Mouse (Mus musculus) embryo, embryonic 11 days (tissue): ENCODE results near the gene Zfp280d.
"Not testable (repeated sequence)": the region's sequence is repeated elsewhere in the genome, so short reads cannot be mapped to it uniquely, and the experiment has no call there.

Source experiments
- DNase-seq: peaks from one replicate; pipeline ENCODE4 v3.0.0-alpha.2; 2015

Zfp280d gene

DNA sequence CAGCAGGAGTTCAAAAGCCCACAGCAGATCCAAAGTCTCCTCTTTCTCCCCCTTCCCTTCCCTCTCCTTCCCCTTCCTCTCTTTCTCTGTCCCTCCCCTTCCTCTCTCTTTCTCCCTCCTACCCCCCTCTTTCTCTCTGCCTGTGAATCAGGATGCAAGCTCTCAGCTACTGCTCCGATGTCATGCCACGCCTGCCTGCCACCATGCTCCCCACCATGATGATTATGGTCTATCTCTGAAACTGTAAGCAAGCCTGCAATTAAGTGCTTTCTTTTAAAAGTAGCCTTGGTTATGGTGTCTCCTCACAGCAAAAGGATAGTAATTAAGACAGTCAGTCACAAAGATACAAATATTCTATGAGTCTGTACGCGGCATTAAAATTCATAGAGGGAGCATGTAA, 100.3 kb downstream of the Zfp280d start:
- DNase-seq, result no peak

DNA sequence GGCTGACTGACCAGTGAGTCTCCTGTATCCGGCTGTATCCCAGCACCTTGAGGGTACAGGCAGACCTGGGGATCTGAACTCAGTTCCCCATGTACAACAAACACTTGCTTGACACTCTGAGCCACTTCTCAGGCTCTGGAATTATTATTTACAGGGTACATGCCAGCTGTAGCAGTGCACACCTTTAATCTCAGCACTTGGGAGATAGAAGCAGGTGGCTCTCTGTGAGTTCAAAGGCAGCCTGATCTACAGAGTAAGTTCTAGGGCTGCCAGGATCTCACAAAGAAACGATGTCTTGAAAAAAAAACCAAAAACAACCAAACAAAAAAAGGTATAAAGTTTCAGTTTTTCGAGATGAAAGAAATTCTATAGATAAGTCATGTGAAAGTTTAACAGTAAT, 101.0 kb downstream of the Zfp280d start:
- no peak for DNase-seq

DNA sequence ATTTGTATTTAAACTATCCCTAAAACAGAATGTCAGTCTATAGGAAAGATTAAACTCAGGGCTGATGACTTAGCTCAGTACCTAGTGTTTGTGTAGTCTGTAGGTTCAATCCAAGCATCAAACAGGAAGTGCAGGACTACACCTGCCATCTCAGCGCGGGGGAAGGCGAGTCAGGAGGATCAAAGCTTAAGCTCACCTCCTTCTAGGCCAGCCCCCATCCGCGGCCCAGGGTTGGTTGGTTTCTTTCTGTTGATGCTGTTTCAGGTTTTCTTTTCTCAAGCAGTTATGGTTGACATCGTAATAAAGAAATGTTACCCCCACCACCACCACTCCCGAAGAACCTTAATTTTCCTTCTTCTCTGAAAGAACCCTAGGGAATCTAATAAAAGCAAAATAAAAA, 111.1 kb downstream of the Zfp280d start:
- DNase-seq, result no peak

DNA sequence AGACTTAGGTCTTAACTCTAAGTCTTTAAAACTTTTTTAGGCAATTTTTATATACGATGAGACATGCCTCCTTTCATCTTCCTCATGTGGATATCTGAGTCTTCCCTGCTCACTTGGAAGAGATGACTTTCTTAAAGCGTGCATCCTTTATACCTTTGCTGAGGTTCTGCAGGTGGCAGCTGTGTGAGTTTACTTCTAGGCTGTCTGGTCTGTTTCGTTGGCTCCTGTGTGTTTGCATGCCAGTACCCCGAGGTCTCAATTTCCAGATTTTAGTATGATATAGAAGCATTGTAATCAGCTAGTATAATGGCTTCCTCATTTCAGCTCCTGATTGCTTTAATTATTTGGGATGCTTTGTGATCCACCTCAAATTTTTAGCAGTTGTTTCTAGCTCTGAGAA, 114.3 kb downstream of the Zfp280d start:
- DNase-seq, result no peak

DNA sequence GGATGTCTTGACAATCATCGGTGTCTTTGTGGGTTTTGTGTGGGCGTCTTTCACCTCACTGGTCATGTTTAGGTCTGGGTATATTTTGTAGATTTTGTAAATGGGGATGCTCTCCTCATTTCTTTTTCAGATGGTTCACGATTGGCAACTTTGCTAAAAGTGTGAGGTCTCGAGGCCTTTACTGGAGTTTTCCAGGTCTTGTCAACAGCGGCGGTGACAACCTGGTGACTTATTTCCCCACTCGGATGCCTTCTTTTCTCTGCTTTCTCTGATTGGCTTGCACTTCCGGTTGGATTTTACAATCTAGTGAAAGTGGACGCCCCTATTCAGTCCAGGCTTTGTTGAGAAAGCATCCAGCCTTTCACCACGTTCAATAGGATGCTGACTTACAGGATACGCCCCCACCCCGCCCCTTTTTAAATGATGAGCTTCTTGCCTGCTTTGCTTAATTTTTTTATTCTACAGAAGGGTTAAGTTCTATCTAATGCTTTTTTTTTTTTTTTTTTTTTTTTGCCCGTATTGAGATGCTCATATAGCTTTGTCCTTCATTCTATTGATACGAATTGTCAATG, 114.9 kb downstream of the Zfp280d start:
- DNase-seq, result peak; percentile 25

DNA sequence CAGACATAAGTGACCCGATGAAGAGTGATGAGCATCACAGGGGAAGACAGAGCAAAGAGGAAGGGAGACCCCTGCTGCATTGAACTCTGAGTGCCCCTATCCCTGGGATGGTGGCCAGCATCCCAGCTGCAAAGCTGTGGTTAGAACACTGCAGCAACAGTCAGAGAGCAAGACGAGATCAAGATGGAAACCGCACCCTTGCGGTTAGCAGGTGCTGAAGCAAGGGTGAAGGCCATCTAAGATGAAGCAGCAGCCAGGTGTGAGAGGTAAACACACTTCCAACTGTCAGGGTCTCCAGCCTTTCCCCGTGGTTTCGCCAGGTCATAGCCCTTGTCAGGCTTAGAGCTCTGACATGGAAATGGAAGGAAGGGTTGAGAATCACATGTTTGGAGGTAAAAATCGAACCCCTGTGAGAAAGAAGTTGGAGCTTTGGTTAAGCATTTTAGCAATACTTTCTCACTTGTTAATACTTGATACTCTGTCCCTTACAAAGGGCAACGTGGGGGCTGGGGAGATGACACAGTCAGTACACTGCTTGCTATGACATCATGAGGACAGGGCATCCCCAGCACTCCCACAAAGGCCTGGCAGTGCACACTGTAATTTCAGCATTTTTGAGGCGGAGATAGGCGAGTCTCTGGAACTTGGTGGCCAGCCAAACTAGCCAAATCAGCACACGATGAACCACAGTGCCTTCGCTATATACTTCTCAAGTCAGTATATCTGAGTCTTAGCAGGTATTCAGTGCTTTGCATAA, 115.8 kb downstream of the Zfp280d start:
- no peak for DNase-seq

DNA sequence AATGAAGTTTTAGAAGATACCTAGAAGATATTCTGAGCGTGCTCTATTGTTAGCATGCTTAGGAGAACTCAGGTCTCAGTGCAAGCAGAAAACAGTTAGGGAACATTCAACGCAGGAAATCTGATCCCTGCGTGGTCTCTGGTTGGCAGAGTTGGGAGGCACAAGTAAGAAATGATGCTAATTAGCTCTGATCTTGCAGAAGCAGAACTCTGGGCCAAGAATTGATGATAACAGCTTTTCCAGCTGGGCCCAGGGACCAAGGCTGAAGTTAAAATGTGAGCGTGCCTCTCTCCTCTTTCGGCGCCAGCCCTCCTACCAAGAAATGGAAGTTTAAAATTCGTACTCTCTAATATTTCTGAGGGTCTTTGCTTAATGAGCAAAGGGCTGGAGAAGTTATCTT, 118.0 kb downstream of the Zfp280d start:
- no peak for DNase-seq

DNA sequence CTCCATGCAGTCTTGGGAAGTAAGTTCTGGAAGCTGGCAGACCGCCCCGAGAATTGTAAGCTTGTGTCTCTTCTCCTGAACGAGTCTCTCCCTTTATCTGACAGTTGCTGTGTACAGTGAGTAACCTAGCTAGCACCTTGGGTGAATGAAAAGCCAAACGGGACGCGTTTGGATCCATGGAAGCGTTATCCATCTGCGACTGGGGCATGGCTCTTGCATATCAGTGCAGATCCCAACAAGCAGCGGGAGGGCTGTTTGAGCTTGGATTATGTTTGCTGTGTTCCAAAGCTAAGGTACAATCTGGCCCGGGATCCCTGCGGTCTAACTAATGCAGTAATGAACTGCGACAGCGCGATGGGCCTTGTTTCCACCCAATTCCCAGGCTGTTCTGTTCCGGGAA, 118.6 kb downstream of the Zfp280d start:
- DNase-seq, result no peak

DNA sequence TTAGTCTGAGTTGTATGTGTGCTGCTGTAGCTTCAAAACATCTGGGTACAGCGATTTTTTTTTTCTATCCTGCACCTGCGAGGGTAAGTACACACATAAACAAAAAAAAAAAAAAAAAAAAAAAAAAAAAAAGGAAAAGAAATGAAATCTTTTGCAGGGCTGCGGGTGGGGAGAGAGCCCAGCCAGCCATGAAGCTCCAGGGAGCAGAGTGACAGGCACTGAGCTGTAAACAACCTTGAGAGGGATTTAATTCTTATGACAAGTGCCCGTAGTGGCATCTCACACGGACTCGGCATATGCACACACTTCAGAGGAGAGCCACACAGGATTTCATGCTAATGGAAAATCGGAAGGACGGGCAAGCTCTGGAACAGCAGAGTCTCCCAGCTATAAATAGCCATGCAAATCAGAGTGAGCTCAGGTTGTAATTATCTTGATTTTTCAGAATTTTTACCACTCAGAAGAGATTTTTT, 119.2 kb downstream of the Zfp280d start:
- DNase-seq, result no peak

DNA sequence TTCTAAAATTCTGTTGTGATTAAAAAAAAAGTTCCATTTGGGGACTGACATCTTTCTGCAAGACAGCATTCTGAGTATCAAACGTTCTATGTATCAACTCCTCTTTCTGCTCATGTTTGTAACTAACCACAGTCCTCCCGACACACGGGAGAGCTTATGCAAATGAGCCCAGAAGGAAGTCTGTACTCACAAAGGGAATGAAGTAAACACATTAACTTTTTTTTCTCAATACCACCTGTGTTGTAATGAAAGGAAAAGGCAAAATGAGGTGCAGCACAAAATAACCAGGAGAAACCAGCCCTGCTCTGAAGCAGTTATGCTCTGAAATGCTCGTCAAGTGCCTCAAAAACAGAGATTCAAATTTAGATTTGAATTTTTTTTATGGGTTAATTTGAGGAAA, 125.5 kb downstream of the Zfp280d start:
- no peak for DNase-seq

DNA sequence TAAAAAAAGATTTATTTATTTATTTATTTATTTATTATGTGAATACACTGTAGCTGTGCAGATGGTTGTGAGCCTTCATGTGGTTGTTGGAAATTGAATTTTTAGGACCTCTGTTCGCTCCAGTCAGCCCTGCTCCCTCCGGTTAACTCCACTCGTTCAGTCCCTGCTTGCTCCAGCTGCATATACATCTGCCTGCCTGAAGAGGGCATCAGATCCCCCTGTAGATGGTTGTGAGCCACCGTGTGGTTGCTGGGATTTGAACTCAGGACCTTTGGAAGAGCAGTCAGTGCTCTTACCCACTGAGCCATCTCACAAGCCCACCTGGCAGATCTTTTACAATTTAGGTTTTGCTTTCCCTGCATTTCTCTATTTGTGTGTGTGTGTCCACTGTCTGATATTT, 127.1 kb downstream of the Zfp280d start:
- not testable (repeated sequence) for DNase-seq

DNA sequence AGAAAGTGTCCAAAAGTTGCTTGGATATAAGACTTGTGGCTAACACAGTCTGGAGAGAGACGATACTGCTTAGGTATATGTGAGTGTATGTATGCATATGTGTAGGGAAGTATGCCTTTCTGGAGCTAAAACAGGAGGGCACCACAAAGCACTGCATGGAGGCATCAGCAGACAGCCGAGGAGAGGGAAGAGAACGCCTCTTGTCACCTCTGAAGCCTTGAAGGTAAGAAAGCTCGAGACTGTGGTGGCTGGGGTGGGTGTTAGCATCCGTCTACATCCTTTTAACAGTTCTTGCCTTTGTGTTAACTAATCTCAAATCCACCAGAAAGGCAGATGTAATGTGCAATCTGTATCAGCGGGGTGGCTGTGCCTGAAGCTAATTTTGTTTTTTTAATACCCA, 128.8 kb downstream of the Zfp280d start:
- no peak for DNase-seq

DNA sequence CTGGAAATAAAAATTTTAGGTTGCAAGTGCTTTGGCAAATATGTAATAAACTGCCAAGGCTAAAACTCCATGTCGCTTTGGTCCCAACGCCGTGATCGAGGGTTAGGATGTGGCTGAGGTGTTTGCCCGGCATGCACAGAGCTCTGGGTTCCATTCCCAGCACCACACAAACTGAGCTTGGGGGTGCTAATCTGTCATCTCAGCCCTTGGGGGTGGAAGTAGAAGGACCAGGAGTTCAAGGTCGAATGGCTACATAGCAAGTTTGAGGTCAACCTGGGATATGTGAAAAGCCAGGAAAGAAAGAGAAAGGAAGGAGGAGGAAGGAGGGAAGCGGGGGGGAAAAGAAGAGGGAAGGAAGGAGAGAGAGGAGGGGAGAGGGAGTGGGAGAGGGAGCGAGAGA, 129.8 kb downstream of the Zfp280d start:
- no peak for DNase-seq

DNA sequence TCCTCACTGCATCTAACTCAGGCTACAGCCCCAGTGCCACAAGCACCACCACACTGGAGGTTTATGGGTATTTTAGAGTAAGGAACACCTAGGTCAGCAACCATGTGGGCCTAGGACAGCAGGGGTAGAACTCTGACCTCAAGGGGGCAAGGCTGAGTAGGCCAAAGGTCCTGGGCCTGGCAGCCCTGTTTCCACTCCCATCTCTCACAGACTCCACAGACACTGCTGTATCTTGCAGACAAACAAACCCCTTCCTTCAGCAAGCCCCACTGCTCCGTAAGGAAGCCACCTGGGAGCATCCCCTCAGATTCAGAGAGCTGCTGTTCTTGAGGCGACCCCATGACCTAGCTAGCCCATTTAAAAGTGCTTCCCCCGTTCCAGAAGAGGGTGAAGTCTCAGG, 130.3 kb downstream of the Zfp280d start:
- no peak for DNase-seq

DNA sequence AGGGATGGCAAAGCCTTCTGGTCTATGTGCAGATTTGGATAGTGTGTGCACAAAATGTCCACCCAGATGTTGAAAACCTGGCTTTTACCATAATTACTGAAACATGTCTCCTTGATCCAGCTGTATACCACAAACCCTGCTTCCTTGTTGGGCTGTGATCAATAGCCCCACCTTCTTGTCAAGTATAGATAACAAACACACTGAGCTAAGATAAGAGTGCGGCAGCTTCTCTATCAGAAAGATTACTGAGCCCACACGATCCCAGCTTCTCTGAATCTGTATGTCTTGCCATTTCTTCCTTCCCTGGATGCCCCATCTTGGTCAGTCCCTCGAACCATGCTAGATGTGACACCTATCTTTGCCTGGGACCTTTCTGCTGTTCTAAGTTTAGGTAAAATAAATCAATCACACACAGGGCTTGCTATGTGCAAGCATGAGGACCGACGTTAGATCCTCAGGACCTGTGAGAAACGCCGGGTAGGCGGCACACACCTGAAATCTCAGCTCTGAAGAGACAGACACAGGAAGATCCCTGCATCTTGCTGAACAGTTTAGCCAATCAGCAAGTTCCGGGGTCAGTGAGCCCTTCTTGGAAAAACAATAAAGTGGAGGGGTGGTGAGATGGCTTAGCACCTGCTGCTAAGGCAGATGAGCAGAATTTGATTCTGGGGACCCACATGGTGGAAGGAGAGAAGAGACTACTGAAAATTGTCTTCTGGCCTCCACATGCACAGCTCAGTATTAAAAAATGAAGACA, 131.4 kb downstream of the Zfp280d start:
- DNase-seq, result no peak

DNA sequence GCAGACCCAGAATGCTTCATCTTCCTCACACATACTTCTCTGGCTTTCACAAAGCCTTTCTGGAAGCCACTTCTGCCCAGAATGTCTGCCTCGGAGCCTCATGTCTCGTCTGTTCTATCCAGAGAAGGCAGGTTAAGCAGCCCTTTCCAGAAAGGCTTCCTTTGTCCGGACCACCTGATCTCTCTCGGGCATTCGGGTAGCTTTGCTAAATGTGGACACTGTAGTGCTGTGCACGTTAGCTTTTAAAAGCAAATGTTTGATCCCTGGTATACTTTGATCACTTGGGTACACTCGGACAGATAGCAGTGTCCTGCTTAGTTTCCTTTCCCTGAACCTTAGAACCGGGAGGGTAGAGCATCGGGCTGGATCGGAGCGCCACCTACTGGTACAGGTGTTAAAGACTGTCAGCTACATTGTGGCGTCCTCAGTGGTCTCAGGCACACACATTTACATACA, 133.5 kb downstream of the Zfp280d start:
- peak; percentile 91 for DNase-seq

DNA sequence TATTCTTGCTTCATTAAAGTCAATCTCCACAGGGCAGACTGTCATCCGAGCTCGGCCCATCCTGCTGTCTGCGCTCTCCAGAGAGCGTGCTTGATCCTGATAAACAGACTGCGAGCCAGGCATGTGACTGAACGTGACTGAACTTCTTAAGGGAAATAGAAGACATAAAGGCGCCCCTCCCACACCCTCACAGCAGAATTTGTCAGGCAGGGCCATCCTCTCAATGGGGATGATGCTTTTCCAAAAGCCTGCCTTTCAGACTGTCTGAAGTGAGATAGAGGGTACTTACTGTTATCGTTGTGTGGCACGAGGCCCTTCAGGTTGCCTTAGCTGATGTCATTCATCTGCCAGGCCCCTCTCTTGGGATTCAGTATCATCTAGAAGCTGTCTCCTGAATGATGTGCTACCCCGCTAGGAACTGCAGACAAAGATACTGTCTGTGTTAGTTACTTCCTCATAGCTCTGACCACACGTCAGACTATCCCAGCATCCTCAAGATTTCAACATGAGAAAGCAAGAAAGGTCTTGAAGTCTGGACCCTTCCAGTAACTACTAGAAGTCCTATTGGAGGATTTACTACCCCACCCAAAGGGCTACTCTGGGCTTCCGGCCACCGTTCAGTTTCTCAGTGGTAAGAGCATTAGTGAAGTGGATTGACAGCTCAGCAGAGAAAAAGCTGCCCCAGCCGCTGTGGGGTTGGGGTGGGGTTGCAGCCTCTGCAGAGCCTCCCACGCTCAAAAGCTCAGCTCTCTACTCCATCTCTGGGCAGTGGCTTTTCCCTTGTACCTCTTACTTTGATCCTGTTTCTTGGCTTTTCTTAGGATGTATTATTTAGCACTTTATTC, 134.9 kb downstream of the Zfp280d start:
- no peak for DNase-seq

DNA sequence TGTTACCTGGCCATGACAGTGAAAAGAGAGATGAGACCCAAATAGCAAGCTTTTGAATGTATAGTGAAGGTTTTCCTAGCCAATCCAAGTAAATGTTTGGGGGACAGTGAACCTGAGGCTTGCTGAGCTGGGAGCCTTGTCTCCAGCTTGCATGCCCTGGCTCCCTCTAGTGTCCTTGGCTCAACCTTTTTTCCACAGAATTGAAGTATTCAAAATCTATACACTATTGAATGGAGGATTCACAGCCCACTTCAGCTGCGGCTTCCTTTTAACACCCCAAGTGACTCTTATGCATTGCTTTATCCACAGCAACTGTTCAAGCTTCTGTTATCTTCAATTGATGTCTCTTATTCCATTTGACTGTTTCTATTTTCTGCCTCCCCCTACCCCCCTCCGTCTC, 137.1 kb downstream of the Zfp280d start:
- peak; percentile 52 for DNase-seq
